Mouse (Mus musculus): ENCODE measurements around the gene Pabpc4.
A peak's percentile ranks its signal among the peaks of the same experiment; 100 is the strongest.

Gene Pabpc4

GRCm38 (mm10) chr4:123261721-123262401, at the start of gene Pabpc4:
TSS of gene Pabpc4 (plus strand) at chr4:123262351.
- DNase-seq (ENCODE audit: low spot score) = no peak

DNA sequence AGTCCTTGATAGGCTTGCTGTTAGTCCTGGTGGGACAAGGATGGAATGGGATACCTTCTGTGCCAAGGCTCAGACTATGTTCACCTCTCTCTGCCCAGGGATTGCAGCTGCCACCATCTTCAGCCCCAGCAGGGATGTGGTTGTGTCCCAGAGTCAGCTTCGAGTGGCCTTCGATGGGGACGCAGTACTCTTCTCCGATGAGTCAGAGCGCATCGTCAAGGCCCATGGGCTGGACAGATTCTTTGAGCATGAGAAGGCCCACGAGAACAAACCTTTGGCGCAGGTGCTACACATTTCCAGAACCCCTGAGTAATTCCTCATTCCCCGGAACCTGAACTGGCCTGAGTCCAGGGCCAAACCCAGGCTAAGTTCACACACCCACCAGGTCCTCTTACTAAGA, 48.2 kb upstream of the Pabpc4 start:
- DNase-seq (ENCODE audit: low spot score) = peak; percentile 34

DNA sequence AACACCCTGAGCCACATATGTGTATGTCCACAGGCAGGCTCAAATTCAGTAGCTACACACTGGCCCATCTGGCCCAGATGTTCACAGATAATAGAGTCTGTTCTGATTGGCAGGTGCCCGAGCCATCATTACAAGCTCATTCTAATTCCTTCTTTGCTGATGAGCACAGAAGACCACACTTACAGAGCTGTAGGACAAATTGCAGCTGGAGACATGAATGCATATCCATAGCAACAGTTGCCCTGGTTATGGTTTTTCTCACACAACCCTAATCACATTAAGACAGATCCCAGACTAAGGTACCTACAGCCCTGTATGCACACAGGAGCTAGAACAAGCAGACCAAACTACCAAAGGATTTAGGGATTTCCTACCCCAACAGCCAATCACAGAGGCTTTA, 46.8 kb upstream of the Pabpc4 start:
- DNase-seq (ENCODE audit: low spot score) = no peak

DNA sequence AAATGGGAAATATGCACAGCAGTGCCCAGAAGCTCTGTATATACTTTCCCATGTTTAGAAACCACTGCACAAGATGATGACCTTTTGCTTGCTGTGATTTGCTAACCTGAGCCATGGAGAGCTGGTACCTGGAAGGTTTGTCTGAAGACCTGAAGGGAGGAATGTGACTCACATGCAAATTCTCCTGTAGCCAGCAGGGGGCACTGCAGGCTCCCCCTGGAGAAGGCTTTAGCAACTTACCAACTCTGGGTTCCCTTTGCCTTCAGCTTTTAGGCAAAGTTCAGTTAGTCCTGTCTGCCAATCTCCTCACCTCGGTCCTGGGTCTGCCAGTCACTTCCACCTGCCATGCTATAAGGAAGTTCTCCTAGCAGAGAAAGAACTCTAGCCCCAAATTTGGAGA, 45.4 kb upstream of the Pabpc4 start:
- peak; percentile 26 for DNase-seq (ENCODE audit: low spot score)

GRCm38 (mm10) chr4:123219720-123220357, 42.3 kb upstream of the Pabpc4 start:
- DNase-seq (ENCODE audit: low spot score) = peak; percentile 71

DNA sequence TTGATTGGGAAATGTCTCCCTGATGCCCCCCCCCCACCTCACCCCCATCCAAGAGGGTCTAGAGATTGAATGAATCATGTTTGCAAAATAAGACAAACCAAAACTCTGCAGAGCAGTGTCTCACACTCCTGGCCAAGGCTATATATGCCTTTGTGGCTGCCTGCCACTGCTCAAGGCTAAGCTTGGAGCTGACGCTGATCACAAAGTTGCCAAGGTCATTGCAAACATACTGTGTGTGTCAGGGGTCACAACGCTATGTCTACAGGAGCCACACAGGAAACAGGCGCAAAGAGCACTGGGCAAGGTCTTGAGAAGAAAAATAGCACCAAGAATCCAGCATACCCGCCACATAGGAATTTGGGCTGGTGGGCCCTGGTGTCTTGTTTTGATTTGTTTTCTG, 41.5 kb upstream of the Pabpc4 start:
- no peak for DNase-seq (ENCODE audit: low spot score)

DNA sequence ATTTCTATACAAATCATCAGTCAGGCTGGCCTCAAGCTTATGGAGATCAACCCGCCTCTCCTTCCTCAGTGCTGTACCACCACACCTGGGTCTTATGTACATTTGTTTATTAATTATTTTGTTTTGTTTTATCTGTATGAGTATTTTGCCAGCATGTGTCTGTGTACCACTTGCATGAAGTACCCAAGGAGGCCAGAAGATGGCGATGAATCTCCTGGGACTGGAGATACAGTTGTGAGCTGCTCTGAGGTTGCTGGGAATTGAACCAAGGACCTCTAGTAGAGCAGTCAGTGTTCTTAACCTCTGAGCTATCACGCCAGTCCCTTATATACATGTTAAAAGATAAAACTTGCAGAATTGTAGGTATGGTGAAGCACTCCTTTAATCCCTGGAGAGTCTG, 38.8 kb upstream of the Pabpc4 start:
- no peak for DNase-seq (ENCODE audit: low spot score)

DNA sequence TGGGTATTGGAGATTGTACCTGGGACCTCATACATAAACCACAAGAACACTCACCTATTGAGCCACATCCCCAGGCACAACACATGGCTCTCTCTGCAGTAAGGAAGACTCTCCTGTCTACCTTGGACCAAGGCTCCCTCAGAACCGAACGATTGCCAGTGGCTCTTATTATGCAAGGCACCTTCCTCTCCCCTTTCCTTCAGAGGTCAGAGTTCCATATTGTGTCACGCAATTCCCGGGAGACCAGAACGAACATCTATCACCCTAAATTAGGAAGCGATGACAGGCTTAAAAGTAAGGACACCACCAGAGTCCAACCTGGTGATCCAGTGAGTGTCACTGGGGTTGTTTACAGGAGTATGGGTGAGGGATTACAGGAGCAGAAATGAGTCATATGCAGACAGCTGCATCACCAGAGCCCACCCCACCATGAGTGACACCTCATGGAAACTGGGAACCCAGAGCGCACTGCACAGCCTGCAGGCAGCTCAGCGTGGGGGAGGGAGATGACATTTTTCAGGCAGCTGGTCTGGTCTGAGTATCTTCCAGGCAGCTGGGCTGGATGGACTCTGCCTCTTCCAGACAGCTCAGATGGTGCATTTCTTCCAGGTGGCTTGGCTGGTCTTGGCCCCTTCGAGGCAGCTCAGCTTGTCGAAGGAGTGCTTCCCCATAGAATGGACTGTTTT, 36.3 kb upstream of the Pabpc4 start:
- no peak for DNase-seq (ENCODE audit: low spot score)

DNA sequence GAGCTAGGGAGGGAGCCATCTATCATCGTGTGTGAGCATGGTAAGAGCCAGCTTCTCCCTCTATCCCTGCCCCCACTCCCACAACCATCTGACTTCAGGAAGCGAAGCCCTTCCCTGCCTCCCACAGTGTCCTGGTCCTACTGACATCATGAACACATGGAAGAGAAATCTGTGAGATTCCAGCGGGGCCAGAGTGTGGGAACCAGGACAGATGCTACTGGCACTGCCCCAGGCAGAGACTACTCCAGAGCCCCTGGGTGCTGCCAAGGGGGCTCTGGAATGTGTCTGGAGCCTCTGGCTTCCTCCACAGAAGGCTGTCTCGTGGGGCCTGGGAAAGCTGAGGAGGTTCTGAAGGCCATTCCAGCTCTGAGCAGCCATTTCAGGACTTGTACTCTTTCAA, 34.4 kb upstream of the Pabpc4 start:
- DNase-seq (ENCODE audit: low spot score) = peak; percentile 38

DNA sequence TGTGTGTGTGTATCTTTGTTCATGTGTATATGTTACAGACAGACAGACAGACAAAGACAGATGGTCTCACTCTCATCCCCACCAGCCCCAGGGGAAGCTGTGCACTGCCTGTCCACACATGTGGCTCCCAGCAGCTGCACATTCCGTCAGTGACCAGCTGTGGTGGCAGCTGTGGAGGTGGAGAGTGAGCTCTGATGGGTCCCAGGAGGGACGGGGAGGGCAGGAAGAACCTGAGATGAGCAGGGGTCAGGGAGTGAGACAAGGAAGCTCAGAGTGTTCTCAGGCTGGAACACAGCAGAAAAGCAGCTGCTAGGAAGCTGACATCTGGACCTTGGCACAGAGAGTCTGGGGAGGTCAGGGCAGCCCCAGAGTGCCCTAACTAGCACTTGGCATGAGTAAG, 33.9 kb upstream of the Pabpc4 start:
- no peak for DNase-seq (ENCODE audit: low spot score)

GRCm38 (mm10) chr4:123229166-123229565, 33.0 kb upstream of the Pabpc4 start:
- peak; percentile 18 for DNase-seq (ENCODE audit: low spot score)

DNA sequence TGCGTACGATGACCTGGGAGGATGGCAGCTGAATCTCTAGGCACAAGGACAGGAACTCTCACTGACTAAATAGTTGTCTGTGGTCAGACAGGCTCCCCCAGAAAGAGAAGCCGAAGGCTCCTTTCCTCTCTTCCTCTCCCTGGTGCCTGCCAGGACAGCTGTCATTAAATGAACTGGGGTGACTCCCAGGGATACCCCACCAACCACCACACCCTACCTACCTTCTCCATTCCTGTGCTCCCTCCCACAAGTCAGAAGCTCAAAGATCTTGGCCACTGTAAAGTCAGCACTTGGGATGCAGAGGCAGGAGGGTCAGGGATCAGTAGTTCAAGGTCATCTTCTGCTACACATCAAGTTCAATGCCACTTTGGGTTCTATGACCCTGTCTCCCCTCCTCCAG, 29.3 kb upstream of the Pabpc4 start:
- no peak for DNase-seq (ENCODE audit: low spot score)

DNA sequence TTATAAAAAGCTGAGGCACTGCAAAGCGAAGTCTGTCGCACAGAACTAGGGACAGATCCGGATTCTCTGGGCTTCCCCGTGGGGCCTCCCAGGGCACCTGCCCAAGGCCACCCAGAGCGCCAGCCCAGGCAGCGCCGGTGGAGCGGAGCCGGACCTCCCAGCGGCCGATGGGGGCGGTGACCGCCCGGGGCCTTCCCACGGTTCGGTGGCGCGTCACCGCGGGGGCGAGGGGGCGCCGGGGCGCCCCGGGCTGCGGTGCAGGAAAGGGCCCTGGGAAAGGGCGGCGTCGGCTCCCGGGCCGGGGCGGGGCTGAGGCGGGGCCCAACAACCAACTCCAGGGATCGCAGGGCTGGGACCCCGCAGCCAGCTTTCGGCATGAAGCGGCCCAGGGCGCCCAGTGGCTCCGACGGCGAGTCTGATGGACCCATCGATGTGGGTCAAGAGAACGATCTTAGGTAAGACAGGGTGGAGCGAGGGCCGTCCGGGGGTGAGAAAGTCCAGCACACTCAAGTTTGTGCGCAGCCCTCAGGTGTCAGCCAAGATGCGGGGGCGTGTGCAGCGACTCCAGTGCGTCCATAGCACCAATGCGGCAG, 28.6 kb upstream of the Pabpc4 start, which contains the start of gene Heyl:
Heyl (plus strand) TSS at position 65 of the 593 bp plus-strand sequence.
- DNase-seq (ENCODE audit: low spot score) = peak; percentile 56

- no peak for DNase-seq (ENCODE audit: low spot score)
Observed at GRCm38 (mm10) chr4:123235835-123236430, 26.2 kb upstream of the Pabpc4 start.

DNA sequence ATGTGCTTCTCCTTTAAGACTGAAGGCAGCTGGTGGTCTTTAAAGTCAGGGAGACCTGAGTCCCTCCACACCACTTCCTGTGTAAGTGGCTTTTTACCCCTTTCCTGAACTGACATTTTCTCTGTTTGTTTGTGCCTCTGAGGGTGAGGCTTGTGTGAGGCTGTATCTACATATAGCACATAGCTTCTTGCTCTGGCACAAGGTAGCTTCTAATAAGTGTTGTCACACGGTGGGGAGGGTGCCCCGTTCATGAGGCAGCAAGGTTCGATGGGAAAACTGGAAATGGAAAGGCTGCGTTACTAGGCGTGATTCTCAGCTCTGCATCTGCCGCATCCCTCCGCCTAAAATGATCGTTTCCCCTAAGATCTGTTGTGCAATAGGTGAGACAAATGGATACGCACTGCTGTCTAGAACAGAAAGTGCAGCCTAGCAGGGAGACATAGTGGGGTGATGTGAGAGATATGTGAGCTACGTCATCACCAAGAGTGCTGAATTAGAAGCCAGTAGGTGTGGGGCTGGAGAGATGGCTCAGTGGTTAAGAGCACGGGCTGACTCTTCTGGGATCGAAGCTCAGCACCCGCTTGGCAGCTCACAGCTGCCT, 25.6 kb upstream of the Pabpc4 start:
- no peak for DNase-seq (ENCODE audit: low spot score)

DNA sequence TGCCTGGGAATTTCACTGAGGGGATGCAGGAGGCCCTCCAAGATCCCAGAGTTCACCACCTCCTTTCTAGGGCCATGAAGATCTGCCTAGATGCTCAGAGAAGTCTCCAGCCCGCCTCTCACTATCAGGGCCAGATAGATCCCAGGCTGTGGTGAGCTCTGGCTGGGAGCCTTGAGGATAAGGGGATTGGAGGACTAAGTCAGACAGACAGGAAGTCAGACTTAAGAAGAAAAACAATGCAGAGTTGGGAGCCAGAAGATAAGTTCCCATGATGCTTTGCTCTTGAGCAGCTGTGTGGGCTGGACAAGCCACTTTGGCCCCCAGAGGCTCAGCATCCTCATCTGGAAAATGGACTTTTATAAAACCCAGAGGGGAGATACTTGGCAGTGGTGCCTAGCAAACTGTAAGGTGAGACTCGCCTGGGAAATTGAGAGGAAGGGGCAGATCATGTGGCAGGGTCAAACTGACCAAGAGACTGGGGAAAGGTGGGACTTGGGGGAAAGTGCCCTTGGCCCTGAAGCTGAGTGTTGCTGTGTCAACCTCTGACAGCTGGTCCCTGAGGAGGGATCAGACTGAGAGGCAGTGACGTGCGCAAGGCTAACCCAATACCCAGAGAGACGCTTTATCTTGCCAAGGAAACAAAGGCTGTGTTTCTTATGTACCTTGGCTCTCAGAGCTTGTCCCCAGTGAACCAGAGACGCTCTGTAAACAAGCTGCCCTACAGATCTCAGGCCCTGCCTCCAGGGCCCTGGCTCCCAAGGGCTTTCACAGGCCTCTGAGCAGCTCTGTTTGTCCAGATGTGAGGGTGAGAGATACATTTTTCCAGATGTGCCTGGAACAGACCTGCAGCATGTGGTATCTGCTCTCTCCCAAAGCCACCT, 24.5 kb upstream of the Pabpc4 start:
- DNase-seq (ENCODE audit: low spot score) = no peak

DNA sequence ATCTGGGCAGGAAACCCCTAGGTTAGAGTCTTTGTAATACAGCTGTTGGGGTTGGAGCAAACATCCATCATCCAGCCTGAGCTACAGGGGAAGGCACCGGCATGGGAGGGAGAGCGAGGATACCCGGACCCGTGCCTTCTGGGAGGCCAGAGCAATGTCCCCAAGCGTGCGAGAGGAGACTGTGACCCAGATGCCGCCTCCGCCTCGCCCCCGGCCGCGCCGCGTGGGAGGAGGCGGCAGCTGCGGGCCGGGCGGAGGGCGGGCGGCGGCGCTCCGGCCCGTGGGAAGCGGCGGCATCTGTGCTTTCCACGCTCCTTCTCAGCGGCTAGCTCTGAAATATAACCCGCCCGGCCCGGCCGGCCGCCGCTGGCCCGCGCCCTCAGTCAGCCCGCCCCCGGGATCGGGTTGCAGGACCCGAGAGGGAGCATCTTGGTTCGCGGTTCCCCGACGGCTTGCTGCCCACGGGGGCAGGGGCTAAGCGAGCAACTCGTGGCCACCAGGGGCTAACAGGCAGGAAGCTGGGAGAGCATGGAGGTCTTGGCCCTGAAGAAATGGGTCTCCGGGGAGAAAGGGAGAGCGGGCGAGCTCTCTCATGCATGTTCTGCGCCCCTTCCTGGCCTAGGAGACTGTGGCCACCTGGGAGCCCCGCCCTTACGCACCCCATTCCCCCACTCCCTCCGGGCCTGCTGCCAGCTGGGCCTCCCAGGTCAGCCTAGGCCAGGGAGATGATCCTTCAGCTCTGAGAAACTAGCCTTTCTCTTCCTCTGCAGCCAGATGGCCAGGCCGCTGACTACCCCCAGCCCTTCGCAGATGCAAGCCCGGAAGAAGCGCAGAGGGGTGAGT, 22.6 kb upstream of the Pabpc4 start:
- DNase-seq (ENCODE audit: low spot score) = peak; percentile 41

- DNase-seq (ENCODE audit: low spot score) = no peak
Observed at GRCm38 (mm10) chr4:123246221-123246620, 15.9 kb upstream of the Pabpc4 start.

DNA sequence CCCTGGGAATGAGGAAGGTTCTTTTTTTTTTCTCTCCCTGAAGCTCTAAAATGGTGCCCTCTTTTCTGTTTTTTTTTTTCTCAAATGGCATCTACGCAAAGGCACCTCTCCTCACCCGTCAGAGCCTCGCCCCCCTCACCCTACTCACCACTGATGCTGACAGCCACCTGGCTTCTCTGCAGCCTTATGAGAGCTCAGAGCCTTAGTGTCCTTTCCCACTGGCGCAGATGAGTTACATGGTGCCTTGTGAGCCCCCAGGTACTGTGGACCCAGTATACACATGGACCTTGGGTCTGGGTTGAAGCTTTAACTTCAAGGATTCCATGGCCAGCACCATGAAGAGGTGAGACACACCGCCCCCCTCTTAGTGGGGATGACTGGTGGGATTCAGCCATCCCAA, 15.5 kb upstream of the Pabpc4 start:
- no peak for DNase-seq (ENCODE audit: low spot score)

Data from urinary bladder, postnatal 14 days (tissue).